Mouse (Mus musculus) T-helper 17 cell (primary cell): ENCODE measurements at regions not wholly inside any gene's neighbourhood (a gene's known extent, or its start where the extent isn't known, plus 50 kb on each side); places are given as distances from the start of the nearest gene placed in this dataset.

Experiments
- in situ Hi-C, 2 experiments: fragments of 300-600 bp; cut with MboI, MseI; formaldehyde crosslinking; loops; 1 replicate in 1 of 2; 2 replicates in 1 of 2; pipeline ENCODE4 v1.15.1; 2025; ENCODE audit warnings: high pct_unique_total_duplicates in 2 of 2

DNA sequence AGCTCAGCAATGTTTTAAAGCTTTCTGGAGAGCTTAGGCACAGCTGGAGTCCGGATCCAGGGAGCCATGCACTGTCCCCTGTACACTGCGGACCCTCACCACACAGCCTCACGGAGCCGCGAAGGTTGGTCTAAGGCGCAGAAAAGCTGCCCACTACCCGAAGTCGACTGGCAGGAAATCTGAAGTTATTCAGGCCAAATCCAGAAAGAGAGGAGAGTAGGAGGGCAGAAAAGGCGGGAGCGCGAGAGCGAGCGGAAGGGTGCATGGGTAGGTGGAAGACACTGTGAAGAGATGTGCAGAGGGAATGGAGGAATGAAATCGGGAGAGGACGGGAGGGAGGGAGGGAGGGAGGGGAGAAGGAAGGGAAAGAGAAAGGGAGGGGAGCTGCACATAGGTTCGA, 51.2 kb upstream of the Kdm8 start:
- in situ Hi-C loops = loop anchor here in 1 of 2 experiments (10.0 kb wide), 1 partner anchor 1258 kb away; no protein-coding TSS in a partner anchor

DNA sequence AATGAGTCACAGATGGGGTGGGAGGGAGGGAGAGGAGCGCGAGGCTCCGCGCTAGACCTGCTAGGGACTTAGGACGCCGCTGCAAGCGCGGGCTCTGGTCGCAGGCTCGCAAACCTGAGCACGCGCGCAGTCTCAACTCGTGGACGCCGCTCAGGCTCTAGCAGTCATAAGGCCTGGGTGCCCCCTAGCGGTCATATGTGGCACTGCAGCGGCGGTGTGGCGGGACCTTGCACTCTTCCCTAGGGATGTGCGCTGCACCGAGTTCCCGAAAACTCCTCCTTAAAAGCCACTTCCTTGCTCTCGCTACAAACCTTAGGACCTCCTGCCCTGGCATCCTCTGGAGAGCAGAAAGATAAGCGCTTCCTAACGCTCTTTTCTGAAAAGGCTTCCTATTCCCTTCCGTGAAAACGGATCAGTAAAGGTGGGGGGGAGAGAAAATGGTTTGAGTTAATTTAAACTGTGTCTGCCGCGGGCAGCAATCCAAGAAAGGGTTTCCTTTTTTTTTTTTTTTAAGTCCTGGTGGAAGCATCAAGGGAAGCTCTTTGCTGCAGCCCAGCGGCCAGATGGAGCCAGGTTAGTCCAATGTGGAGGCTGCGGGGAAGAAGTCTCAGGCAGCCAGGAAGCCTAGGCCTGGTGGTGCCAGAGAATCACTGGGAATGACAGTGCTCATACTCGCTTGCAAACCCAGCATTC, 50.7 kb upstream of the Kdm8 start:
- in situ Hi-C loops = loop anchor here in 1 of 2 experiments (10.0 kb wide), 1 partner anchor 1259 kb away; no protein-coding TSS in a partner anchor
